Mouse (Mus musculus) liver, adult (tissue): ENCODE data around the gene Phyhd1.

Experiments
- GATA4 ChIP-seq: IDR thresholded peaks from 2 replicates; pipeline ENCODE4 v1.6.1; 2014; ENCODE audit warnings: mild to moderate bottlenecking, low read length; ENCODE audit not compliant: insufficient replicate concordance

Gene Phyhd1

GRCm38 (mm10) chr2:30265767-30266253 is at the start of gene Phyhd1:
Gene Phyhd1, plus strand, starts transcription at chr2:30266203.
- no peak for TF ChIP-seq GATA4

- no peak for TF ChIP-seq GATA4
These were observed 49.7 kb upstream of the Phyhd1 start for GRCm38 (mm10) chr2:30216293-30216692.

GRCm38 (mm10) chr2:30235593-30235992 is 30.4 kb upstream of the Phyhd1 start:
- no peak for TF ChIP-seq GATA4

GRCm38 (mm10) chr2:30236426-30237198 is 29.4 kb upstream of the Phyhd1 start:
- TF ChIP-seq GATA4 = no peak

- TF ChIP-seq GATA4 = peak; percentile 29; the same call in 1 of the 2 replicates
These were observed 28.7 kb upstream of the Phyhd1 start, which contains the start of gene Lrrc8a for GRCm38 (mm10) chr2:30237199-30237880. Gene Lrrc8a, plus strand, starts transcription at chr2:30237715.

GRCm38 (mm10) chr2:30237881-30238280 is 28.1 kb upstream of the Phyhd1 start:
- no peak for TF ChIP-seq GATA4

- TF ChIP-seq GATA4 = no peak
These were observed 27.0 kb upstream of the Phyhd1 start for GRCm38 (mm10) chr2:30238906-30239465.

GRCm38 (mm10) chr2:30239777-30240176 is 26.2 kb upstream of the Phyhd1 start:
- TF ChIP-seq GATA4 = peak; percentile 77; the same call in 1 of the 2 replicates

GRCm38 (mm10) chr2:30240267-30240666 is 25.7 kb upstream of the Phyhd1 start, which contains the start of gene Gm28035:
Gene Gm28035, plus strand, starts transcription at chr2:30240567.
- no peak for TF ChIP-seq GATA4

GRCm38 (mm10) chr2:30242509-30242908 is 23.5 kb upstream of the Phyhd1 start:
- no peak for TF ChIP-seq GATA4

- TF ChIP-seq GATA4 = no peak
These were observed 22.6 kb upstream of the Phyhd1 start for GRCm38 (mm10) chr2:30243391-30243790.

GRCm38 (mm10) chr2:30244595-30245178 is 21.3 kb upstream of the Phyhd1 start:
- TF ChIP-seq GATA4 = no peak

GRCm38 (mm10) chr2:30247036-30247435 is 19.0 kb upstream of the Phyhd1 start:
- no peak for TF ChIP-seq GATA4

GRCm38 (mm10) chr2:30247681-30248080 is 18.3 kb upstream of the Phyhd1 start:
- TF ChIP-seq GATA4 = no peak

GRCm38 (mm10) chr2:30249182-30249581 is 16.8 kb upstream of the Phyhd1 start:
- no peak for TF ChIP-seq GATA4
